Mouse (Mus musculus): ENCODE data around the gene Ankrd33. TPM values are rescaled to one million over a fixed set of nuclear protein-coding genes. Genes with fewer than 3 reads are reported as not detected.
"Not testable (repeated sequence)": the region's sequence is repeated elsewhere in the genome, so short reads cannot be mapped to it uniquely, and the experiment has no call there.

The Ankrd33 gene
- total and polyA plus RNA-seq, 2 experiments from 2014 or later, result not detected

DNA sequence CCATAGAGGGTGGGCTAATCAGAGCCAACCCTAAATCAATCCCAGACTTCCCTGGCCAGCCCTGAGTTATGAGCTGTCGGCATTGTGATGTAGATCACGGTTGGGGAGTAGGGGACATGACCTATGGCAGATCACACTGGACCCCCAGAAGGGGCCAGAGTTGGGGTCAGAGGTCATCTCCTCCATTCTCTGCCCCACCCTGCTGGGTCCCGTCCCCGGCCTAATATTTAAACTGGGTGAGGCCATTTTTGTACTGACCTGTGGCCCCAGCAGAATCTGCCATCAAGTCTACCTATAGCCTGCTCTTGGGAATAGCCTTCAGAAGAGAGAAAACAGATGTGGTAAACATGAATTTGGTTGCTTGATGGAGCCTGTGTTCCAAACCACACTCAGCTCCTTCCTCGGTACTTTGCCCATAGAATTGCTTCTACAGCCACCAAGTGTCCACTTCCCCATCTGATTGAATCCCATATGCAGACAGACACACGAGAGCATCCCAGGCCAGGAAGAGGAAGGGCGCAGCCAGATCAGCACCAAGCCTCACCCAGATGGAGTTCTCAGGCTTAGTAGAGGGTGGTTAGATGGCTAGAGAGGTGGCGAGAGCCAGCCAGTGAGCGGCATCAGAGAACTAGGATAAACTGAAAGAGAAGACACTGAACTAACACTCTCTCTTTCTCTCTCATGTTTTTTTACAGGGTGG, 11.8 kb upstream of the Ankrd33 start:
- WGBS, result 74% methylated on average over 9 of the region's 9 CpGs
- no peak for TF ChIP-seq CTCF (IDR thresholded peaks at IDR 0.05; ENCODE audit: low read depth)
- Histone ChIP-seq H3K9me3 (ENCODE audit: low read length) (no peaks in the 10 kb centered on the region), H3K4me3 (ENCODE audit: low read length) (no peak overlapping the region), H3K4me1 (ENCODE audit: insufficient read depth, low read length) (no peaks in the 10 kb centered on the region), H3K4me2 (ENCODE audit: low read depth, low read length) (no peak overlapping the region), H3K27ac (no peak overlapping the region), H3K36me3 (ENCODE audit: insufficient read depth, low read length) (no peaks in the 10 kb centered on the region), H3K9ac (replicated peaks; ENCODE audit: low read length) (no peak overlapping the region), H3K27me3 (ENCODE audit: insufficient read depth, low read length) (no peaks in the 10 kb centered on the region)
- no peak for DNase-seq (ENCODE audit: low spot score)
- no peak for ATAC-seq

DNA sequence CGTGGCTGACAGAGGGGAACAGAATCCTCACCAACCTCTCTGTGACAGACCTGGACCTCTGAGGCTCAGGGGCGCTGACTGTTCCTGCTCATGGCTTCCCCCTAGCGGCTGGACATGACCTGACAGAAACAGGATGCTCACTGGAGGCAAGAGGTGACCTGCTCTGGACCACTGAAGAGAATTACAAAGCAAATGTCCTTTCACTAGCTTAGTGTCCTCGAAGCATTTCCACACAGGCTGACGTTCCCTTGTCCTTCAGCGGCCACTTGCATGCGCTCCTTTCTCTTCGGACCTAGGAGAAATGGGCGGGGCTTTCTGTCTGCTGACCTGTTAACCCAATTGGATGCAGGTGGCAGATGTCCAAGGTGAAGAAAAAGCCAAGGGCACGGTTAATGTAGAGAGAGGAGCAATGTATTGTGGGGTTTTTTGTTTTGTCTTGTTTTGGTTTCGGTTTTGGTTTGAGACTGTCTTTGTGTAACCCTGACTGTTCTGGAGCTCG, 10.0 kb upstream of the Ankrd33 start:
- Histone ChIP-seq H3K4me2 (ENCODE audit: low read depth, low read length) (peak overlapping the region; percentile 24), H3K27ac (no peak overlapping the region), H3K9me3 (ENCODE audit: low read length) (no peaks in the 10 kb centered on the region), H3K4me1 (ENCODE audit: insufficient read depth, low read length) (no peaks in the 10 kb centered on the region), H3K9ac (replicated peaks; ENCODE audit: low read length) (no peak overlapping the region), H3K36me3 (ENCODE audit: insufficient read depth, low read length) (no peaks in the 10 kb centered on the region), H3K4me3 (ENCODE audit: low read length) (no peak overlapping the region), H3K27me3 (ENCODE audit: insufficient read depth, low read length) (no peaks in the 10 kb centered on the region)
- DNase-seq (ENCODE audit: low spot score) (peak; percentile 75), ATAC-seq (peak; percentile 64)
- TF ChIP-seq CTCF (IDR thresholded peaks at IDR 0.05; ENCODE audit: low read depth), result peak; percentile 88
- WGBS, result 19% methylated on average over 12 of the region's 12 CpGs

DNA sequence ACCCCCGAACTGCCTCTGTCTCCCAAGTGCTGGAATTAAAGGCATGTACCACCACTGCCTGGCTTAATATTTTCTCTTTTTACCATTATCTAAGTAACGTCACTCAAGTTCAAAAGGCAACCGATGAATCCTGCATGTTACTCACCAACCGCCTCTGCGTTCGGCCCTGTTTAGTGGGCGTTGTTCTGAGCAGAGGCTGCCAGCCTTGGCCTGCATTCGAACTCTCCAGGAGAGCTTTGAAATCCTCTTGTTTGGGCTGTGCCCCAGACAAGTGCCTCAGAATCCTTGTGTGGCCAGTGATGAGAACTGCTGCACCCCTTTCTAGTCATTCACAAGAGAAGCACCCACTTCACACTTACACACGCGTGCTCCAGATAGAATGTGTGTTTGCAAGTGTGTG, 9.5 kb upstream of the Ankrd33 start:
- no peak for DNase-seq (ENCODE audit: low spot score)
- Histone ChIP-seq H3K27ac (no peak overlapping the region), H3K9me3 (ENCODE audit: low read length) (no peaks in the 10 kb centered on the region), H3K4me3 (ENCODE audit: low read length) (no peak overlapping the region), H3K4me2 (ENCODE audit: low read depth, low read length) (0 out of 2 replicates have a peak overlapping the region, but pooled peaks have one; percentile 24), H3K27me3 (ENCODE audit: insufficient read depth, low read length) (no peaks in the 10 kb centered on the region), H3K9ac (replicated peaks; ENCODE audit: low read length) (no peak overlapping the region), H3K36me3 (ENCODE audit: insufficient read depth, low read length) (no peaks in the 10 kb centered on the region), H3K4me1 (ENCODE audit: insufficient read depth, low read length) (no peaks in the 10 kb centered on the region)
- 84% methylated on average over 10 of the region's 10 CpGs for WGBS
- no peak for ATAC-seq
- TF ChIP-seq CTCF (IDR thresholded peaks at IDR 0.05; ENCODE audit: low read depth), result no peak

DNA sequence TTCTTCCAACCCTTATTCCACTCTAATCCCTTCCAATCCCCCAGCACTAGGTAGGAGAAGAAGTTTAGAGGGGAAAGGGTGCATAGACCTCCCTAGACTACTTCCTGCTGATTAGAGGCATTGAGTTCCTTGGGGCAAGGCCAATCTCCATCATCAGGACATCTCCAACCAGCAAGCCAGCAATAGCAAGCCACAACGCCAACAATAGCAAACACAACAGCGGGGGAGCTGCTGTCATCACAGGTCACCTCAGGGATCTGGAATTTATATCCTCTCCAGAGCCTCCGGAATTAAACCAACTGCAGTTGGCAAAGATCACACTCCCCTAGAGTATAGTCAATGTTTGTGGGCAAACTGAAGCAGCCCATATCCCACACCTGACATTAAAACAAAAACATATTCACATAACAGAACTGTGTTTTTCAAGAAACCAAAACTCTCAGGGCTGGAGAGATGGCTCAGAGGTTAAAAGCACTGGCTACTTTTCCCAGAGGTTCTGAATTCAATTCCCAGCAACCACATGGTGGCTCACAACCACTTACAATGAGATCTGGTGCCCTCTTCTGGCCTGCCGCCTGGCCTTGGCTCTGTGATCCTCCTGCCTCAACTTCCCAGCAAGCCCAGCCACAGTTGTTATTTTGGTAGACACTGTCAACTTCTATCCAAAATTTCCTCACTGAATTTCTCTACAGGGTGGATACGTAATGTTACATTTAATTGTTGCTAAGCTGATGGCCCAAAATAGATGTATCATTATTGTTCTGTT, 7.5 kb upstream of the Ankrd33 start:
- Histone ChIP-seq H3K36me3 (ENCODE audit: insufficient read depth, low read length) (no peaks in the 10 kb centered on the region), H3K9me3 (ENCODE audit: low read length) (no peaks in the 10 kb centered on the region), H3K27me3 (ENCODE audit: insufficient read depth, low read length) (no peaks in the 10 kb centered on the region), H3K4me2 (ENCODE audit: low read depth, low read length) (no peak overlapping the region), H3K4me1 (ENCODE audit: insufficient read depth, low read length) (no peaks in the 10 kb centered on the region), H3K27ac (no peak overlapping the region), H3K4me3 (ENCODE audit: low read length) (no peak overlapping the region), H3K9ac (replicated peaks; ENCODE audit: low read length) (no peak overlapping the region)
- no peak for ATAC-seq
- DNase-seq (ENCODE audit: low spot score), result no peak
- no peak for TF ChIP-seq CTCF (IDR thresholded peaks at IDR 0.05; ENCODE audit: low read depth)
- 86% methylated on average over 5 of the region's 5 CpGs for WGBS

DNA sequence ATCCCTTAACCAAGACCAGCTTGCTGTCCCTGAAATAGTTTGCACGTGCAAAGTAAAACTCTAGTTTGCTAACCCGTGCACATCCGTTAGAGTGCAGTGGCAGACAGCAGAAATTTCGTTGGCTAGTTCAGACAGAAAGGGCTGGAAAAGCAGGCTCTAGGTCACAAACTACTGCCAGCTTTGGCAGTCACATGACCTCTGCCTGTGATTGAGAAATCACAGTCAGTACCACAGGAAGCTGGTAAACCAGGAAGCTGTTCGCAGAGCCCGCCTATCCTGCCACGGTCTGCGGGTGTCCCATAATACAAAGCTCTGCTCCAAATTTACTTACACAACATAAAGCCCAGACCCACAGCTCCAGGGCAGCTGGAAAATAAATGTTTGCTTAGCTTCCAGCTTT, 2.4 kb upstream of the Ankrd33 start:
- no peaks in the 10 kb centered on the region for H3K4me1 ChIP-seq (ENCODE audit: insufficient read depth, low read length)
- WGBS, result 70% methylated on average over 8 of the region's 8 CpGs
- ATAC-seq (no peak), DNase-seq (ENCODE audit: low spot score) (no peak)
- no peak overlapping the region for H3K27ac ChIP-seq
- no peak overlapping the region for H3K4me2 ChIP-seq (ENCODE audit: low read depth, low read length)
- H3K4me3 ChIP-seq (ENCODE audit: low read length), result no peak overlapping the region
- no peaks in the 10 kb centered on the region for H3K36me3 ChIP-seq (ENCODE audit: insufficient read depth, low read length)
- no peaks in the 10 kb centered on the region for H3K27me3 ChIP-seq (ENCODE audit: insufficient read depth, low read length)
- TF ChIP-seq CTCF (IDR thresholded peaks at IDR 0.05; ENCODE audit: low read depth), result no peak
- H3K9me3 ChIP-seq (ENCODE audit: low read length), result no peaks in the 10 kb centered on the region
- no peak overlapping the region for H3K9ac ChIP-seq (replicated peaks; ENCODE audit: low read length)

DNA sequence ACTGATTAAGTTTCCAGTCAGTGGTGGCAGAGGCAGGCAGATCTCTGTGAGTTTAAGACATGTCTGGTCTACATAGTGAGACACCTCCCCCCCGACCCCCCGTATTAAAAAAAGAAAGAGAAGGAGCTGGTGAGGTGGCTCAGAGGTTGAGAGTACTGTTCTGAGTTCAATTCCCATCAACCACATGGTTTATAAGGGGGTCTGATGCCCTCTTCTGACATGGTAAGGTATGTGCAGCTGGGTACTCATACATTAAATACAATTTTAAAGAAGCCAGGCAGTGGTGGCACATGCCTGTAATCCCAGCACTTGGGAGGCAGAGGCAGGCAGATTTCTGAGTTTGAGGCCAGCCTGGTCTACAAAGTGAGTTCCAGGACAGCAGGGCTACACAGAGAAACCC, 1.8 kb upstream of the Ankrd33 start:
- not testable (repeated sequence) for H3K4me1 ChIP-seq (ENCODE audit: insufficient read depth, low read length); H3K4me3 ChIP-seq (ENCODE audit: low read length); H3K27ac ChIP-seq; H3K9me3 ChIP-seq (ENCODE audit: low read length); H3K9ac ChIP-seq (replicated peaks; ENCODE audit: low read length); DNase-seq (ENCODE audit: low spot score); H3K4me2 ChIP-seq (ENCODE audit: low read depth, low read length); ATAC-seq; H3K36me3 ChIP-seq (ENCODE audit: insufficient read depth, low read length); H3K27me3 ChIP-seq (ENCODE audit: insufficient read depth, low read length)
- WGBS, result 86% methylated on average over 2 of the region's 2 CpGs

Measured in hindbrain, postnatal 0 days (tissue).